Mouse (Mus musculus): ENCODE data around the gene D230025D16Rik.

The D230025D16Rik gene

GRCm38 (mm10) chr8:105295895-105296573 is 71.1 kb downstream of the D230025D16Rik start, which contains the start of gene Exoc3l:
TSS of gene Exoc3l (minus strand) at chr8:105296101.
- no peak for DNase-seq

- DNase-seq, result peak; percentile 89
Observed at GRCm38 (mm10) chr8:105297511-105298192, 72.7 kb downstream of the D230025D16Rik start, which contains the start of gene E2f4. TSS of gene E2f4 (plus strand) at chr8:105297663.

- DNase-seq, result no peak
Observed at GRCm38 (mm10) chr8:105298351-105299252, 73.7 kb downstream of the D230025D16Rik start.

- DNase-seq, result no peak
Observed at GRCm38 (mm10) chr8:105299962-105300361, 75.0 kb downstream of the D230025D16Rik start.

Measured in right cerebral cortex, postnatal 4 days (tissue).